Mouse (Mus musculus) gastrocnemius, postnatal 36 days (tissue): ENCODE results near the gene Mtor. TPM values are rescaled to one million over a fixed set of nuclear protein-coding genes. Genes with fewer than 3 reads are reported as not detected.

ENCODE experiments used
- DNase-seq, 2 experiments: peaks; one replicate each; pipeline ENCODE4 v3.0.0; 2022
- intact Hi-C: fragments of 180-260 bp; cut with DNase I; formaldehyde crosslinking; loops from one replicate; pipeline ENCODE4 v1.15.1; 2025
- total RNA-seq, 2 experiments: library from RNA; stranded (reverse); gene quantifications; 2 replicates each; pipeline ENCODE4 v1.2.3; 2021

Mtor gene
- total RNA-seq, 2 experiments from 2014 or later = 28.6 to 35.8 TPM

GRCm38 (mm10) chr4:148435657-148436330, 12.6 kb upstream of the Mtor start:
- intact Hi-C loops = no loop called here
- DNase-seq = no peak

GRCm38 (mm10) chr4:148441931-148442330, 6.5 kb upstream of the Mtor start:
- intact Hi-C loops = no loop called here
- no peak for DNase-seq

- intact Hi-C loops = no loop called here
- no peak for DNase-seq
Observed at GRCm38 (mm10) chr4:148442598-148442997, 5.8 kb upstream of the Mtor start.

DNA sequence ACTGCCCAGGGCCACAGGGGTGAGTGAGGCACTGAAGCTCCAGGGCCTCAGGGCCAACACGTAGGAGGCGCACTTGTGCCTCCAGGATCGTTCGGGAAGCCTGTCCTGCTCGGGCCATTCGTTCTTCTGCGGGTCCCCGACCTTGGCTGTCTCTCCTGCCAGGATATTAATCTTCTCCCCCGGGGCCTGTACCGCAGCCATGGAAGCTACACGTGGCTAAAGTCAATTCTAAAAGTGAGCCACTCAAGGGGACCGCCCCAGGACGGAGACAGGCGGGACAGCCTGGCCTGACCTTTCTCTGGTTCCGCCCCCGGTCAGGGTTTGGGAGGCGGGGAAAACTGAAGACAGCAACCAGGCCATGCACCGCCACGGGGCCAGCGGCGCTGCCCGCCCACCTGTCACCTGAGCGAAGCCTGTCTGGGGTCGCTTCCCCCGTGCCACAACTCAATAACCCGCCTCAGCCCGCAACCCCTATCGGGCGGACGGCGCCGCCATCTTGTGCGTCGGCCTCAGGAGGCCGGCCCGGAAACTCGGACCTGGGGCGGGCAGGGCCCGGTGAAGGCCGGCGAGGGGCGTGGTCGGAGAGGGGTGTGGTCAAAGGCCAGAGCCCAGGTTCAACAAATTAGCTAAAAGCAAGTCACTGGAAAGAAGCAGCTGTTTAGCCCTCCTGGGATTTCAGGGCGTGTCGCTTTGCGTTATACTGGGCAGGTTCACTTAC, 4.0 kb upstream of the Mtor start, which contains the start of gene Ubiad1:
Ubiad1 (minus strand) TSS at position 522 of the 718 bp plus-strand sequence.
- intact Hi-C loops = no loop called here
- peak; percentile 76 to 79 for DNase-seq

GRCm38 (mm10) chr4:148448853-148449245, 438 bp downstream of the Mtor start:
- intact Hi-C loops = no loop called here
- no peak for DNase-seq

- intact Hi-C loops = no loop called here
- no peak for DNase-seq
Observed at GRCm38 (mm10) chr4:148453707-148454106, 5.3 kb downstream of the Mtor start.

DNA sequence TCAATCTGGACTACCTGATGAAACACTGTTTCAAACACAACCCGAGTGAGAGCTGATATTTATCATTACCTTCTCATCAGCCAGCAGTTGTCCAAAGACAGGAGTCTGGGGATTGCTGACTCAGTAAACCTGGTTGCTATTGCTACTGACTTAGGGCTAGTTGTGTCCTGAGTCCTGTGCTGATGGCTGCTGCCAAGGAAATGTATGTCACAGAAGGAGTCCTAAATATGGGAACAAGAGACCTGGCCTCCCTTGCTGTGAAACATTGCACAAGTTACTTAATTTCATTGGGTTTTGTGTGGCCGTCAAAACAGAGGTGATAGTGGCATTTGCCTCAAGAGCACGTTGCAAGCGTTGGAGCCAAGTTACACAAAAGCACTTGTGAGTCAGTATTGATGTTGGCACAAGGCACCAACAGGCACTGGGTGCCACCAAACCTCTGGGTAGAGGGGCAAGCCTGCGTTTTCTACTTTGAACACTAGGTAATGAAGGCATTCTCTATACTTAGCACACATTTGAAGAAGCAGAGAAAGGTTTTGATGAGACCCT, 7.1 kb downstream of the Mtor start:
- no peak for DNase-seq
- intact Hi-C loops = no loop called here

DNA sequence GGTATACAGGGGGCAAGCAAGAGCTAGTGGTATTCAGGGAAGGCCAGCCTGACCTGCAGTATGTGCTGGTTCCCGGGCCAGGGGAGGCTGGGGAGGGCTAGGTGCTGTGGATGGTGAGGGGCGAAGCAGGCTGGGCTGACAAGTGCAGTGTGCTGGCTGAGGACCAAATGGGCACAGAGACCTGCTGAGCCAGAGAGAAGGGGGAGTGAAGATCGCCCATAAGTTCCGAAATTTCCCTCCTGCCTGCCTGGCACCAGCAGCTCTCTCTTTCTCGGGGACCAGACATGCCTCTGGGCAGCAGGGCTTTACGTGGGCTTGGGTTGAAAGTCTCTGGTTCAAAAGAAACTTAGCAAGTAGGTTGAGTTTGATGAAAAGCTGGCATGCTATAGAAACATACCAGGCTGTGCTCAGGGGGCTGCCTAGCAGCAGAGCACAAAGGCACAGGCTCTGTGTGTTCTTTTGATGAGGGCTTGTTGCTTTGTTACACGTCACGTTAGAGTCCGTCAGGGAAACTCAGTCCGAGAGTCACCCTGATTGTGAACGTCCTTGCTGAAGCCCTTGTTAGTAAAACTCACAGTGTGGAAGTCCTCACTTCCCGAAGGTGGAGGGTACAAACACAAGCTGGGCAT, 12.4 kb downstream of the Mtor start:
- DNase-seq = no peak
- intact Hi-C loops = no loop called here

DNA sequence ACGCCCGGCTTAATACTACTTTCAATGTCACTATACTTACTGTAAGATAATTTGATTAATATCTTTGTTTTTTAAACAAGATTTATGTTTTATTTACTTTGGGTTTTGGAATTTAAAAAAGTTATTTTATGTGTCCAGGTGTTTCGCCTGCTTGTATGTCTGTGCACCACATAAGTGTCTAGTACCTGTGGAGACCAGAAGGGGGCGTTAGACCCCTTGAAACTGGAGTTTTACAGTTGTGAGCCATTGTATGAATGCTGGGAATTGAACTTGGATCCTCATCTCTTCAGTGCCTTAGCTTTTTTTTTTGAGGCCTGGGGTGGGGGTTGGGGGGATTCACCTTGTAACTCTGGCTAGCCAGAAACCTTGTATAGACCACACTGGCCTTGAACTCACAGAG, 13.4 kb downstream of the Mtor start:
- no peak for DNase-seq
- intact Hi-C loops = no loop called here

GRCm38 (mm10) chr4:148462717-148463116, 14.3 kb downstream of the Mtor start:
- DNase-seq = no peak
- intact Hi-C loops = no loop called here

- peak in 1 of 2 experiments; percentile 27 for DNase-seq
- intact Hi-C loops = no loop called here
Observed at GRCm38 (mm10) chr4:148463208-148463960, 15.0 kb downstream of the Mtor start.

GRCm38 (mm10) chr4:148464301-148464700, 15.9 kb downstream of the Mtor start:
- intact Hi-C loops = no loop called here
- DNase-seq = no peak

DNA sequence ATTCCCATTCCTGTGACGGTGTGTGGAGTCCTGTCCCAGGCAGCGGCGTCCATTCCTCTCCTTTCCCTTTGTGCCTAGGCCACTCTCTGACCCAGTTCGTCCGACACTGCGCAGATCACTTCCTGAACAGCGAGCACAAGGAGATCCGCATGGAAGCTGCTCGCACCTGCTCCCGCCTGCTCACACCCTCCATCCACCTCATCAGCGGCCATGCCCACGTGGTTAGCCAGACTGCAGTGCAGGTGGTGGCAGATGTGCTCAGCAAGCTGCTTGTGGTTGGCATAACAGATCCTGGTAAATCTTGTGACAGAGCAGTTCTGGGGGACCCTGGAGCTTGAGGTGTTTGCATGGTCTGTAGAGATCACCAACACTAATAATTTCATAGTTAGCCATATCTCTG, 16.5 kb downstream of the Mtor start:
- no peak for DNase-seq
- intact Hi-C loops = loop anchor here (5.0 kb wide), 1 partner anchor 102 kb away; no protein-coding TSS in a partner anchor

DNA sequence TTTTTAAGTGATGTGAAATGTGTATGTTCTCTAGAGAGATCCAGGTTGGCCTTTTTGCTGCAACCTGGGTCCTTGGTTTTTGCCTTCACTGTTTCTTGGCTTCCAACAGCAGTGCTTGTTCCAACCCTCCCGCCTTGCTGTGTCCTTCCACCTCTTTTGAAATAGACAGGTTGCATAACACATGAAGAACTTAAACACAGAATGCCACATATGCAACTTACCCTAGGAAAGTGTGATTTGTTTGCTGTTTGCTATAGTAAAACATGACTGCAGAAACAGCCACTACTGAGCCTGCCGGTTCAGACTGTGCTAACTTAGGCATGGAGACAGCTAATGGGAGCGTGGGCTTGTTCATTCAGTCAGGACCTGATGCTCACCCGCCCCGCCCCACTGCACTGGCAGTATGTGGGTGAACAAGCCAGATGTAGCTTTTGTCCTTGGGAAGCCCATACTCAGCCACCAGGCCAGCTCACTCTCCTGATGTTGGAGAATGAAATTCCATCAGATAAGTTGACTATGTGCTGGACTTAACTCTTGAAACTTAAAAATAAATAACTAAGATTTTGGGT, 18.2 kb downstream of the Mtor start:
- intact Hi-C loops = loop anchor here (5.0 kb wide), 1 partner anchor 101 kb away; no protein-coding TSS in a partner anchor
- no peak for DNase-seq

DNA sequence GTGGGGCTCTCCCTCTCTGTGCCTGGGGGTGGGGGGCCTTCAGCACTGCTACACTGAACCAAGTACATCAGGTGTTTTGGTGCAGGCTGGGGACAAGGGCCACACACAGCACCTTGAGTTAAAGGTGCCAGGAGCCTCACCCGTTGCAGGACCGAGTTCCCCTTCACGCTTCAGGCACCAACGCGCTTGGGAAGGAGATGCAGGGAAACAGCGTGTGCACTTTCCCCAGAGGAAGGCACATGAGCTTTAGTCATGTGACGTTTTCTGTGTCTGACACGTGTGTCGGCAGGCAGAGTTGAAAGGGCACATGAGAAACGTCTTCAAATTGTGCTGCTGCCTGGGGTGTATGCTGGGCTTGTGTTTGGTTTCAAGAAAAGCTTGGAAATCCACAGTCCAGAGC, 20.0 kb downstream of the Mtor start:
- intact Hi-C loops = loop anchor here (5.0 kb wide), 1 partner anchor 99 kb away; no protein-coding TSS in a partner anchor
- no peak for DNase-seq

- DNase-seq = no peak
- intact Hi-C loops = loop anchor here (5.0 kb wide), 1 partner anchor 98 kb away; no protein-coding TSS in a partner anchor
Observed at GRCm38 (mm10) chr4:148469487-148470252, 21.3 kb downstream of the Mtor start.

GRCm38 (mm10) chr4:148471363-148471806, 23.0 kb downstream of the Mtor start:
- intact Hi-C loops = no loop called here
- DNase-seq = no peak

GRCm38 (mm10) chr4:148472436-148473174, 24.2 kb downstream of the Mtor start:
- DNase-seq = no peak
- intact Hi-C loops = no loop called here
